Mouse (Mus musculus) neural tube, embryonic 13.5 days (tissue): ENCODE results near the gene Agtpbp1. TPM values are rescaled to one million over a fixed set of nuclear protein-coding genes. Genes with fewer than 3 reads are reported as not detected.

ENCODE experiments used
- ATAC-seq: fragments of 200-750 bp; cut with Nextera tagmentation; 2 replicates; pipeline ENCODE4 v1.8.0; 2017; ENCODE audit warnings: low read depth, mild to moderate bottlenecking, moderate TSS enrichment, moderate library complexity
- H3K27ac ChIP-seq: fragments of 300-500 bp; sonication (generic); replicated peaks from 2 replicates; pipeline ENCODE4 v1.5.1; 2015; ENCODE audit warnings: moderate library complexity, mild to moderate bottlenecking, inconsistent platforms
- H3K27me3 ChIP-seq: fragments of 300-500 bp; sonication (generic); 2 replicates; pipeline ENCODE4 v1.6.1; 2015; ENCODE audit warnings: mild to moderate bottlenecking, inconsistent platforms
- H3K36me3 ChIP-seq: fragments of 300-500 bp; sonication (generic); 2 replicates; pipeline ENCODE4 v1.6.1; 2015; ENCODE audit warnings: mild to moderate bottlenecking, inconsistent platforms
- H3K4me1 ChIP-seq: fragments of 300-500 bp; sonication (generic); replicated peaks from 2 replicates; pipeline ENCODE4 v1.6.1; 2015; ENCODE audit warnings: inconsistent platforms
- H3K4me2 ChIP-seq: fragments of 300-500 bp; sonication (generic); 2 replicates; pipeline ENCODE4 v1.6.1; 2015; ENCODE audit warnings: inconsistent platforms, mild to moderate bottlenecking, moderate library complexity
- H3K4me3 ChIP-seq: fragments of 300-500 bp; sonication (generic); 2 replicates; pipeline ENCODE4 v1.5.1; 2015; ENCODE audit warnings: mild to moderate bottlenecking, inconsistent platforms
- H3K9ac ChIP-seq: fragments of 300-500 bp; sonication (generic); 2 replicates; pipeline ENCODE4 v1.6.1; 2015; ENCODE audit warnings: moderate library complexity, mild to moderate bottlenecking, inconsistent platforms
- H3K9me3 ChIP-seq: fragments of 300-500 bp; sonication (generic); 2 replicates; pipeline ENCODE4 v1.6.1; 2016; ENCODE audit warnings: inconsistent platforms
- WGBS: fragments of 180-500 bp; shearing (Covaris S2); methylation state at CpG from one replicate; pipeline ENCODE4 v1.1.7; 2015; 5-methylcytosine and 5-hydroxymethylcytosine counted together
- polyA plus RNA-seq: library from polyadenylated mRNA; unstranded; fragments of >200 nt; fragmentation: Nextera tagmentation; extraction: Ambion mirVana; gene quantifications from 2 replicates; pipeline ENCODE4 v1.2.1, GENCODE M21; 2015

The Agtpbp1 gene
- polyA plus RNA-seq, 1 experiment from 2014 or later, result 64.8 TPM

GRCm38 (mm10) chr13:59444371-59444770 is 140.7 kb downstream of the Agtpbp1 start:
- Histone ChIP-seq H3K4me1 (no peaks in the 10 kb centered on the region), H3K4me3 (no peak overlapping the region), H3K27ac (no peak overlapping the region), H3K9ac (no peak overlapping the region), H3K36me3 (no peaks in the 10 kb centered on the region), H3K9me3 (no peaks in the 10 kb centered on the region), H3K4me2 (no peak overlapping the region), H3K27me3 (no peaks in the 10 kb centered on the region)
- no peak for ATAC-seq
- 89% methylated on average over 6 of the region's 6 CpGs for WGBS

DNA sequence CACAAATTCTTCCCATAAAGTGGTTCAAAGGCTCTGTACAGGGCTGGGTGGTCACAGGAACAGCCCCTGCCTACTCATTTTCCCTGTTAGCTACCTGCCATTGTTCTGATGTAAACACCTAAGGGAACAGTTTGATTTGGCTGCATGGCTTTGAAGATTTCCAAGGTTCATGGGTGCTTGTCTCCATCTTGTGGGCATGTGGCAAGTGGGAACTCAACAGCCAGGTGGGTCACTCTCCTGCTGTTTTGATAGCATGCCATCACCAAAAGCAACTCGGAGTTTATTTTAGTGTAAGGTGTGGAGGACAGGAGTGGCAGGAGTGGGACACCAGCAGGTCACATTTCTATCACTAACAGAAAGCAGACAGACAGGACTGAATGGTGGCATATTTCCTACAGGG is 145.3 kb downstream of the Agtpbp1 start:
- no peak overlapping the region for H3K9ac ChIP-seq
- no peaks in the 10 kb centered on the region for H3K27me3 ChIP-seq
- H3K9me3 ChIP-seq, result no peaks in the 10 kb centered on the region
- ATAC-seq, result no peak
- no peak overlapping the region for H3K4me2 ChIP-seq
- H3K36me3 ChIP-seq, result no peaks in the 10 kb centered on the region
- no peak overlapping the region for H3K4me3 ChIP-seq
- no peak overlapping the region for H3K27ac ChIP-seq
- 84% methylated on average over 1 of the region's 1 CpGs for WGBS
- no peaks in the 10 kb centered on the region for H3K4me1 ChIP-seq

DNA sequence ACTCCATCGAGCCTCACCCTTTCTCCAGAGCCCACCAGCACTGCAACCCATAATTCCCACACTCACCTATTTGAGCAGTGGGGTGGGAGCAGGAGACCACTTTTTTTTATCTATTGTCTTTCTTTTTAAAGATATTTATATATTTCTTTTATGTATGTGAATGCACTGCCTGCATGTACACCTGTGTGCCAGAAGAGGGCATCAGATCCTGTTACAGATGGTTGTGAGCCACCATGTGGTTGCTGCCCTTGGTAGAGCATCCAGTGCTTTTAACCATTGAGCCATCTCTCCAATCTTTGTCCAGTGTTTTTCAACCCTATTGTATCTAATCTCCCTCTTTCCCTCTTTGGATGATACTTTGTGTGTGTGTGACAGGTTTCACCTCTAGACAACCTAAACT is 150.5 kb downstream of the Agtpbp1 start:
- 95% methylated on average over 1 of the region's 1 CpGs for WGBS
- Histone ChIP-seq H3K4me2 (no peak overlapping the region), H3K27ac (no peak overlapping the region), H3K27me3 (no peaks in the 10 kb centered on the region), H3K4me3 (no peak overlapping the region), H3K9me3 (no peaks in the 10 kb centered on the region), H3K36me3 (no peaks in the 10 kb centered on the region), H3K9ac (no peak overlapping the region), H3K4me1 (peaks cover 10% of the 10 kb centered on the region; the same call in 1 of the 2 replicates)
- ATAC-seq, result no peak

- Histone ChIP-seq H3K4me2 (0 out of 2 replicates have a peak overlapping the region, but pooled peaks have one; percentile 9), H3K4me3 (no peak overlapping the region), H3K27ac (peak overlapping the region; percentile 57), H3K4me1 (peaks cover 10% of the 10 kb centered on the region; the same call in 1 of the 2 replicates), H3K36me3 (no peaks in the 10 kb centered on the region), H3K27me3 (no peaks in the 10 kb centered on the region), H3K9me3 (no peaks in the 10 kb centered on the region), H3K9ac (0 out of 2 replicates have a peak overlapping the region, but pooled peaks have one; percentile 1)
- peak; percentile 83 for ATAC-seq
- 62% methylated on average over 18 of the region's 18 CpGs for WGBS
These were observed 153.7 kb downstream of the Agtpbp1 start for GRCm38 (mm10) chr13:59431124-59431864.

- Histone ChIP-seq H3K4me2 (no peak overlapping the region), H3K4me1 (peaks cover 10% of the 10 kb centered on the region; the same call in 1 of the 2 replicates), H3K27ac (no peak overlapping the region), H3K4me3 (no peak overlapping the region), H3K9ac (no peak overlapping the region), H3K27me3 (no peaks in the 10 kb centered on the region), H3K36me3 (no peaks in the 10 kb centered on the region), H3K9me3 (no peaks in the 10 kb centered on the region)
- ATAC-seq, result no peak
- 94% methylated on average over 6 of the region's 6 CpGs for WGBS
These were observed 155.7 kb downstream of the Agtpbp1 start for GRCm38 (mm10) chr13:59429369-59429768.

DNA sequence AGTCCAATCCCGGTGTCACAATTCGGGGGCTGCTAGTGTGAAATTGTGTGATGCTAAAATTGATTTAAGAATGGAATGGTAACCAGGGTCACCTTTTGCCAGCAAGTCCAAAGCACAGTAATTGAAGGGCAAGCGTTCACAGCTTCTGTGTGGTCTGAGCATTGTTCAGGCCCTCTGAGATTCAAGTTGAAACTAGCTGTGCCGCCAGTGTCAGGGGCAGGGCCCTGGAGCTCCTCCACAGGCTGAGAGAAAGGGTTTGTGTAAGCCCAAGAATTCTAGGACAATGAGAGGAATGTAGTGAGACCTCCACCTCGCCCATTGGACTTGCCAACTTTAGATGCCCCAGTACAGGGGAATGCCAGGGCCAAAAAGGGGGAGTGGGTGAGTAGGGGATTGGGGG is 161.2 kb downstream of the Agtpbp1 start:
- no peak overlapping the region for H3K27ac ChIP-seq
- H3K9me3 ChIP-seq, result no peaks in the 10 kb centered on the region
- no peak overlapping the region for H3K9ac ChIP-seq
- ATAC-seq, result no peak
- no peaks in the 10 kb centered on the region for H3K36me3 ChIP-seq
- no peaks in the 10 kb centered on the region for H3K4me1 ChIP-seq
- H3K27me3 ChIP-seq, result no peaks in the 10 kb centered on the region
- H3K4me2 ChIP-seq, result no peak overlapping the region
- no peak overlapping the region for H3K4me3 ChIP-seq
- 63% methylated on average over 5 of the region's 5 CpGs for WGBS

- Histone ChIP-seq H3K9me3 (no peaks in the 10 kb centered on the region), H3K4me2 (no peak overlapping the region), H3K27ac (no peak overlapping the region), H3K4me3 (no peak overlapping the region), H3K9ac (no peak overlapping the region), H3K27me3 (no peaks in the 10 kb centered on the region), H3K36me3 (no peaks in the 10 kb centered on the region), H3K4me1 (no peaks in the 10 kb centered on the region)
- WGBS, result 89% methylated on average over 15 of the region's 15 CpGs
- ATAC-seq, result no peak
These were observed 168.3 kb downstream of the Agtpbp1 start for GRCm38 (mm10) chr13:59416530-59417230.

DNA sequence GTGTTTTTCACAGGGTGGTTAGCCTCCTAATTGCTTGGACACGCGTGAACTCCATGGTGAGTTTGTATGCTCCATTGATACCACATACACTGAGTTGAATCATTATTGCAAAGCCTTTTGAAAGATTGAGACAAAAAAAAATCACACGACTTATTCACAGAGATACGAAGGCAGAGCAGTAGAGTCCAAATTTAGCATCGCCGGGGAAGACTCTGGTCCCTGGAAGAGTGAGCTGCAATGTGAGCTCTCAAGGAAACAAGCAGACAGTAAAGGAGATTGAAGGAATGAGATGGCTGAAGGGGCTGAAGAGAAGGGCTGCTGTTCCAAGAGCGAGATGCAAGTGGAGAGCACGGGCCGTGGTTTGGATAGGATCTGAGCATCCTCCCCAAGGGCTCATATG is 171.1 kb downstream of the Agtpbp1 start:
- no peak overlapping the region for H3K4me2 ChIP-seq
- H3K4me1 ChIP-seq, result no peaks in the 10 kb centered on the region
- no peaks in the 10 kb centered on the region for H3K9me3 ChIP-seq
- H3K9ac ChIP-seq, result no peak overlapping the region
- no peak overlapping the region for H3K27ac ChIP-seq
- 88% methylated on average over 9 of the region's 9 CpGs for WGBS
- H3K27me3 ChIP-seq, result no peaks in the 10 kb centered on the region
- H3K36me3 ChIP-seq, result no peaks in the 10 kb centered on the region
- no peak for ATAC-seq
- no peak overlapping the region for H3K4me3 ChIP-seq

DNA sequence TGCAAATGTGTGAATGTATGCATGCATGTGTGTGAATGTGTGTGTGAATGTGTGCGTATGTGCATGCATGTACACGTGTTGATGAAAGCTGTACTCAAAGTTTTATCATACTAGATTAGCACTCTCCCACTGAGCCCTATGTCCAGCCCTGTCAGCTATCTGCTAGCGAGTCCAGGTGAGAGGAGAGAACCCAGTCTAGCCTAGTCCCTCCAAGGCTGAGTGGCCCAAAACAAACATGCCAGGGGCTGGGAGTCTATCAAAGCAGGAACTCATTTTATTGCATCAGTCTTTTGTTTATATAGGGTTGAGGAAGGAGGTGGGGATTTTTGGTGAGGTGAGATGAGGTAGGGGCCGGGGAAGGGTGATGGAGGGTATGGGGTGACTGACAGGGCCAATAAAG is 172.4 kb downstream of the Agtpbp1 start:
- H3K36me3 ChIP-seq, result no peaks in the 10 kb centered on the region
- no peaks in the 10 kb centered on the region for H3K27me3 ChIP-seq
- no peak for ATAC-seq
- 89% methylated on average over 4 of the region's 4 CpGs for WGBS
- no peak overlapping the region for H3K4me3 ChIP-seq
- no peak overlapping the region for H3K4me2 ChIP-seq
- no peaks in the 10 kb centered on the region for H3K9me3 ChIP-seq
- H3K9ac ChIP-seq, result no peak overlapping the region
- H3K27ac ChIP-seq, result no peak overlapping the region
- H3K4me1 ChIP-seq, result no peaks in the 10 kb centered on the region

- Histone ChIP-seq H3K4me3 (no peak overlapping the region), H3K4me1 (peaks cover 7% of the 10 kb centered on the region; the same call in 1 of the 2 replicates), H3K9me3 (no peaks in the 10 kb centered on the region), H3K9ac (no peak overlapping the region), H3K27me3 (no peaks in the 10 kb centered on the region), H3K36me3 (no peaks in the 10 kb centered on the region), H3K27ac (no peak overlapping the region), H3K4me2 (no peak overlapping the region)
- ATAC-seq, result no peak
- 86% methylated on average over 6 of the region's 6 CpGs for WGBS
These were observed 177.8 kb downstream of the Agtpbp1 start for GRCm38 (mm10) chr13:59407182-59407581.

GRCm38 (mm10) chr13:59402026-59402775 is 182.8 kb downstream of the Agtpbp1 start:
- H3K9me3 ChIP-seq, result no peaks in the 10 kb centered on the region
- H3K27ac ChIP-seq, result peak overlapping the region; percentile 46; the same call in 1 of the 2 replicates
- 64% methylated on average over 14 of the region's 14 CpGs for WGBS
- no peaks in the 10 kb centered on the region for H3K27me3 ChIP-seq
- H3K4me1 ChIP-seq, result peaks cover 10% of the 10 kb centered on the region; the same call in 1 of the 2 replicates
- peak; percentile 47 for ATAC-seq
- no peak overlapping the region for H3K9ac ChIP-seq
- H3K4me3 ChIP-seq, result no peak overlapping the region
- H3K4me2 ChIP-seq, result no peak overlapping the region
- no peaks in the 10 kb centered on the region for H3K36me3 ChIP-seq

- Histone ChIP-seq H3K9ac (no peak overlapping the region), H3K4me3 (no peak overlapping the region), H3K9me3 (no peaks in the 10 kb centered on the region), H3K27ac (no peak overlapping the region), H3K27me3 (no peaks in the 10 kb centered on the region), H3K36me3 (no peaks in the 10 kb centered on the region), H3K4me2 (no peak overlapping the region), H3K4me1 (peaks cover 12% of the 10 kb centered on the region; the same call in 1 of the 2 replicates)
- WGBS, result 29% methylated on average over 3 of the region's 3 CpGs
- ATAC-seq, result no peak
These were observed 187.5 kb downstream of the Agtpbp1 start for GRCm38 (mm10) chr13:59397571-59397970.
